Mouse (Mus musculus): ENCODE measurements around the gene Chn2. TPM values are rescaled to one million over a fixed set of nuclear protein-coding genes. Genes with fewer than 3 reads are reported as not detected.

The Chn2 gene
- total and polyA plus RNA-seq, 3 experiments = not detected

- Histone ChIP-seq H3K27me3 (replicated peaks) (no peaks in the 10 kb centered on the region), H3K9ac (ENCODE audit: insufficient read depth, low read depth) (no peak overlapping the region), H3K79me2 (replicated peaks; ENCODE audit: control insufficient read depth, extremely low read depth, insufficient read depth, poor library complexity, severe bottlenecking) (no peaks in the 10 kb centered on the region; the same call in 1 of the 2 replicates), H3K4me2 (ENCODE audit: insufficient read depth, low read depth, poor library complexity, severe bottlenecking) (no peak overlapping the region), H3K27ac (ENCODE audit: insufficient read depth, low read depth) (no peak overlapping the region), H3K4me3 (replicated peaks in 1 of 3; ENCODE audit: low read depth in 2 of 3, low read length in 2 of 3, poor library complexity in 1 of 3) (no peak overlapping the region), H3K9me3 (replicated peaks; ENCODE audit: low read length) (no peaks in the 10 kb centered on the region), H3K36me3 (replicated peaks in 1 of 2; ENCODE audit: control insufficient read depth in 1 of 2, insufficient read depth in 1 of 2, low read length in 1 of 2) (no peaks in the 10 kb centered on the region), H3K4me1 (ENCODE audit: control insufficient read depth in 1 of 2, insufficient read depth in 2 of 2) (no peaks in the 10 kb centered on the region)
- dilution Hi-C loops (cut with MboI; ENCODE audit: extremely low pct_ligation_motif_present, extremely low pct_unique_long_range_greater_than_20kb, low sequenced_read_pairs) (no loop called here), in situ Hi-C loops (cut with MboI; ENCODE audit: low pct_ligation_motif_present, low pct_unique_long_range_greater_than_20kb, low sequenced_read_pairs) (no loop called here)
- no peak for DNase-seq (ENCODE audit: extremely low read depth)
- no peak for TF ChIP-seq BHLHE40 (IDR thresholded peaks at IDR 0.05; ENCODE audit: low read depth, low read length)
- no peak for TF ChIP-seq TCF12 (IDR thresholded peaks at IDR 0.05; ENCODE audit: low read depth, low read length)
- TF ChIP-seq USF1 (IDR thresholded peaks at IDR 0.05; ENCODE audit: low read depth, low read length) = no peak
- TF ChIP-seq MAFK (IDR thresholded peaks at IDR 0.05; ENCODE audit: insufficient replicate concordance, low read length) = no peak
- no peak for TF ChIP-seq MYC (IDR thresholded peaks at IDR 0.05; ENCODE audit: low read depth, low read length)
- TF ChIP-seq MEF2A (IDR thresholded peaks at IDR 0.05; ENCODE audit: borderline replicate concordance, low read depth, low read length) = no peak
- no peak for TF ChIP-seq JUND (conservative IDR thresholded peaks at IDR 0.05; ENCODE audit: low read depth, low read length)
- no peak for TF ChIP-seq RCOR1 (conservative IDR thresholded peaks at IDR 0.05; ENCODE audit: low read depth, low read length)
- no peak for TF ChIP-seq ELF1 (IDR thresholded peaks at IDR 0.05; ENCODE audit: low read depth, low read length)
- TF ChIP-seq ZKSCAN1 (IDR thresholded peaks at IDR 0.05; ENCODE audit: borderline replicate concordance, low read depth, low read length) = no peak
- TF ChIP-seq MAX (IDR thresholded peaks at IDR 0.05; ENCODE audit: low read length) = no peak
- TF ChIP-seq HCFC1 (IDR thresholded peaks at IDR 0.05; ENCODE audit: low read depth, low read length) = no peak
- TF ChIP-seq MXI1 (IDR thresholded peaks at IDR 0.05; ENCODE audit: low read depth, low read length) = no peak
- TF ChIP-seq ZC3H11A (IDR thresholded peaks at IDR 0.05; ENCODE audit: low read depth, low read length) = no peak
- no peak for TF ChIP-seq CTCF (conservative IDR thresholded peaks at IDR 0.05 in 1 of 2, IDR thresholded peaks at IDR 0.05 in 1 of 2; ENCODE audit: low read depth in 2 of 2, low read length in 2 of 2)
- TF ChIP-seq E2F4 (IDR thresholded peaks at IDR 0.05; ENCODE audit: insufficient replicate concordance, low read depth, low read length) = no peak
- TF ChIP-seq NRF1 (IDR thresholded peaks at IDR 0.05; ENCODE audit: low read depth, low read length) = no peak
These were observed 226.0 kb downstream of the Chn2 start for GRCm38 (mm10) chr6:54265384-54265783.

DNA sequence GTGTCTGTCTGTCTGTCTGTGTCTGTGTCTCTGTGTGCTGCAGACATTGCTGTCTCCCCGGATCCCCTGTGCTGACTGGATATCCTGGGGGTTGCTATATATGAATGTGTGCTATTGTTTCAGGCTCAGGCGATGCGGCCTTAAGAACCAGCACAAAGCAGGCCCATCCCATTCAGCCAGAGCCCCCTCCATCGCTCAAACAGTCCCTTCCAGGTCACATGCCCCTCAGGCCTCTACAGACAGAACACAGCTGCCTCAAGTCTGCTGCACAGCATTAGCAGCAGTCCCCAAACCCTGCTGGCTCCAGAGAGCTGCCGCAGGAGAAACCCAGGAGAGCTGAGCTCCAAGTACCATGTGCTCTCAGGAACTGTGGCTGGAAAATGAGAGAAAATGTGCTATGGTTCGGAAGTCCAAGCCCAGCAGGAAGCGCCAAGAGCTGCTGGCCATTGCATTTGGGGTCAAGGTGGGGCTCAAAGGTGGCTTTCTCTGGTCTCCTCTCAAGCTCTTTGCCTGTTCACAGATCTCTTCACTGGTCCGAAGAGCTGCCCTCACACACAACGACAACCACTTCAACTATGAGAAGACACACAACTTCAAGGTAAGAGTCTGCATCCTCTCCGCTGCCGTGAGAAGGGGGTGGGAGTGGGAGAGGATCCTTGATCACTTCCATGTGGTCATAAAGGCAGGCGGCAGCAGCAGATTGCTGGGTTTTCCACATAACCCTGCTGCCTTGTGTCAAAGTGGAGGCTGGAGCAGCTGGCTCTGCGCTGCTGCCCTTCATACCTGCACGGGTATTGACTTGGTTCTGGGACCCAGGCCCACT lies 233.4 kb downstream of the Chn2 start:
- H3K4me2 ChIP-seq (ENCODE audit: insufficient read depth, low read depth, poor library complexity, severe bottlenecking) = no peak overlapping the region
- H3K9me3 ChIP-seq (replicated peaks; ENCODE audit: low read length) = no peaks in the 10 kb centered on the region
- in situ Hi-C loops (cut with MboI; ENCODE audit: low pct_ligation_motif_present, low pct_unique_long_range_greater_than_20kb, low sequenced_read_pairs) (no loop called here), dilution Hi-C loops (cut with MboI; ENCODE audit: extremely low pct_ligation_motif_present, extremely low pct_unique_long_range_greater_than_20kb, low sequenced_read_pairs) (no loop called here)
- no peak overlapping the region for H3K4me3 ChIP-seq (replicated peaks in 1 of 3; ENCODE audit: low read depth in 2 of 3, low read length in 2 of 3, poor library complexity in 1 of 3)
- H3K27me3 ChIP-seq (replicated peaks) = no peaks in the 10 kb centered on the region
- no peak for DNase-seq (ENCODE audit: extremely low read depth)
- no peaks in the 10 kb centered on the region for H3K36me3 ChIP-seq (replicated peaks in 1 of 2; ENCODE audit: control insufficient read depth in 1 of 2, insufficient read depth in 1 of 2, low read length in 1 of 2)
- H3K9ac ChIP-seq (ENCODE audit: insufficient read depth, low read depth) = no peak overlapping the region
- peaks cover 0 to 6% of the 10 kb centered on the region in 2 experiments; a peak in 2 of 4 replicates for H3K4me1 ChIP-seq (ENCODE audit: control insufficient read depth in 1 of 2, insufficient read depth in 2 of 2)
- H3K27ac ChIP-seq (ENCODE audit: insufficient read depth, low read depth) = no peak overlapping the region
- H3K79me2 ChIP-seq (replicated peaks; ENCODE audit: control insufficient read depth, extremely low read depth, insufficient read depth, poor library complexity, severe bottlenecking) = no peaks in the 10 kb centered on the region
- TF ChIP-seq SMC3 (IDR thresholded peaks at IDR 0.05; ENCODE audit: low read depth, low read length) = no peak
